Mouse (Mus musculus) brown adipose tissue, adult 24 weeks (tissue): ENCODE data around the gene Krt33a. TPM values are rescaled to one million over a fixed set of nuclear protein-coding genes. Genes with fewer than 3 reads are reported as not detected.

ENCODE experiments used
- polyA plus RNA-seq: library from polyadenylated mRNA; stranded (reverse); fragments of >200 nt; gene quantifications from 2 replicates; pipeline ENCODE4 v1.2.4, GENCODE M21; 2012; ENCODE audit not compliant: missing spikeins, insufficient read depth, insufficient read length

Krt33a gene
- polyA plus RNA-seq, 1 experiment = not detected

Other genes with a start within 250 kb of the Krt33a start
- gene Gm11595, start 243.3 kb downstream of the Krt33a start, polyA plus RNA-seq = not detected in 2 replicates
- gene Krtap4-8, start 235.5 kb downstream of the Krt33a start, polyA plus RNA-seq = not detected in 2 replicates
- not detected in 2 replicates for gene Krtap4-9, start 231.0 kb downstream of the Krt33a start, polyA plus RNA-seq
- gene Gm11596, start 222.7 kb downstream of the Krt33a start, polyA plus RNA-seq = not detected in 2 replicates
- not detected in 2 replicates for gene Gm11569, start 217.3 kb downstream of the Krt33a start, polyA plus RNA-seq
- not detected in 2 replicates for gene Gm11554, start 211.8 kb downstream of the Krt33a start, polyA plus RNA-seq
- not detected in 2 replicates for gene Krtap4-13, start 206.3 kb downstream of the Krt33a start, polyA plus RNA-seq
- gene Gm11564, start 200.5 kb downstream of the Krt33a start, polyA plus RNA-seq = not detected in 2 replicates
- gene 2300003K06Rik, start 178.1 kb downstream of the Krt33a start, polyA plus RNA-seq = not detected in 2 replicates
- not detected in 2 replicates for gene Krtap4-16, start 164.6 kb downstream of the Krt33a start, polyA plus RNA-seq
- not detected in 2 replicates for gene Gm11568, start 158.3 kb downstream of the Krt33a start, polyA plus RNA-seq
- gene Gm11559, start 151.7 kb downstream of the Krt33a start, polyA plus RNA-seq = not detected in 2 replicates
- gene Krtap9-1, start 142.8 kb downstream of the Krt33a start, polyA plus RNA-seq = not detected in 2 replicates
- gene Gm11567, start 137.0 kb downstream of the Krt33a start, polyA plus RNA-seq = not detected in 2 replicates
- not detected in 2 replicates for gene Krtap31-1, start 108.3 kb downstream of the Krt33a start, polyA plus RNA-seq
- not detected in 2 replicates for gene Gm11565, start 101.5 kb downstream of the Krt33a start, polyA plus RNA-seq
- gene Krtap31-2, start 79.9 kb downstream of the Krt33a start, polyA plus RNA-seq = not detected in 2 replicates
- not detected in 2 replicates for gene Krtap9-5, start 67.7 kb downstream of the Krt33a start, polyA plus RNA-seq
- not detected in 2 replicates for gene Krtap29-1, start 37.2 kb downstream of the Krt33a start, polyA plus RNA-seq
- not detected in 2 replicates for gene Krtap16-1, start 29.6 kb downstream of the Krt33a start, polyA plus RNA-seq
- not detected in 2 replicates for gene Krtap17-1, start 22.2 kb downstream of the Krt33a start, polyA plus RNA-seq
- not detected in 2 replicates for gene Krt33b, start 13.7 kb upstream of the Krt33a start, polyA plus RNA-seq
- gene Krt34, start 25.3 kb upstream of the Krt33a start, polyA plus RNA-seq = not detected in 2 replicates
- gene Krt31, start 34.3 kb upstream of the Krt33a start, polyA plus RNA-seq = not detected in 2 replicates
- not detected in 2 replicates for gene Krt32, start 72.0 kb upstream of the Krt33a start, polyA plus RNA-seq
- gene Krt35, start 80.0 kb upstream of the Krt33a start, polyA plus RNA-seq = not detected in 2 replicates
- gene Krt36, start 89.4 kb upstream of the Krt33a start, polyA plus RNA-seq = 1.4 TPM in 2 replicates
- gene Krt13, start 105.4 kb upstream of the Krt33a start, polyA plus RNA-seq = not detected in 2 replicates
- 0.67 and 2.4 TPM in 2 replicates for gene Krt15, start 119.7 kb upstream of the Krt33a start, polyA plus RNA-seq
- gene Krt19, start 132.5 kb upstream of the Krt33a start, polyA plus RNA-seq = 0.87 TPM in 1 of 2 replicates, not detected in the other
- gene Krt9, start 177.0 kb upstream of the Krt33a start, polyA plus RNA-seq = not detected in 2 replicates
- 0.67 TPM in 1 of 2 replicates, not detected in the other for gene Krt14, start 191.3 kb upstream of the Krt33a start, polyA plus RNA-seq
- gene Krt16, start 232.7 kb upstream of the Krt33a start, polyA plus RNA-seq = not detected in 2 replicates
- not detected in 2 replicates for gene Krt17, start 244.8 kb upstream of the Krt33a start, polyA plus RNA-seq